Mouse (Mus musculus) embryonic facial prominence, embryonic 14.5 days (tissue): ENCODE results near the gene Tbc1d10c. TPM values are rescaled to one million over a fixed set of nuclear protein-coding genes. Genes with fewer than 3 reads are reported as not detected.

Experiments used
- ATAC-seq: fragments of 200-750 bp; cut with Nextera tagmentation; 2 replicates; pipeline ENCODE4 v1.8.0; 2017; ENCODE audit warnings: low read depth, moderate number of reproducible peaks, moderate TSS enrichment
- DNase-seq: peaks from one replicate; pipeline ENCODE4 v3.0.0-alpha.2; 2015; ENCODE audit warnings: low spot score
- H3K27ac ChIP-seq: fragments of 300-500 bp; sonication (generic); replicated peaks from 2 replicates; pipeline ENCODE4 v1.5.1; 2014; ENCODE audit warnings: low read depth, mild to moderate bottlenecking, low read length, moderate library complexity
- H3K27me3 ChIP-seq: fragments of 300-500 bp; sonication (generic); replicated peaks from 2 replicates; pipeline ENCODE4 v1.6.1; 2014; ENCODE audit warnings: low read length; ENCODE audit not compliant: control insufficient read depth, insufficient read depth
- H3K36me3 ChIP-seq: fragments of 300-500 bp; sonication (generic); 2 replicates; pipeline ENCODE4 v1.6.1; 2014; ENCODE audit warnings: low read length, mixed read lengths; ENCODE audit not compliant: control insufficient read depth, insufficient read depth
- H3K4me1 ChIP-seq: fragments of 300-500 bp; sonication (generic); 2 replicates; pipeline ENCODE4 v1.6.1; 2014; ENCODE audit warnings: antibody characterized with exemption, low read length; ENCODE audit not compliant: control insufficient read depth, insufficient read depth
- H3K4me2 ChIP-seq: fragments of 300-500 bp; sonication (generic); 2 replicates; pipeline ENCODE4 v1.6.1; 2014; ENCODE audit warnings: low read depth, mild to moderate bottlenecking, low read length, moderate library complexity, mixed read lengths
- H3K4me3 ChIP-seq: fragments of 300-500 bp; sonication (generic); 2 replicates; pipeline ENCODE4 v1.5.1; 2014; ENCODE audit warnings: low read depth, mild to moderate bottlenecking, low read length
- H3K9ac ChIP-seq: fragments of 300-500 bp; sonication (generic); 2 replicates; pipeline ENCODE4 v1.6.1; 2014; ENCODE audit warnings: low read depth, mild to moderate bottlenecking, low read length, moderate library complexity, mixed read lengths
- H3K9me3 ChIP-seq: fragments of 300-500 bp; sonication (generic); 2 replicates; pipeline ENCODE4 v1.6.1; 2016; ENCODE audit warnings: low read length; ENCODE audit not compliant: control insufficient read depth
- WGBS: fragments of 180-500 bp; shearing (Covaris S2); extraction: QIAGEN DNeasy Blood & Tissue Kit; methylation state at CpG from one replicate; pipeline ENCODE4 v1.1.7; 2014; 5-methylcytosine and 5-hydroxymethylcytosine counted together
- polyA plus RNA-seq: library from polyadenylated mRNA; unstranded; fragments of >200 nt; fragmentation: Nextera tagmentation; extraction: Ambion mirVana; gene quantifications from 2 replicates; pipeline ENCODE4 v1.2.1, GENCODE M21; 2014

Gene Tbc1d10c
- polyA plus RNA-seq, 1 experiment from 2014 or later: 3.6 TPM

DNA sequence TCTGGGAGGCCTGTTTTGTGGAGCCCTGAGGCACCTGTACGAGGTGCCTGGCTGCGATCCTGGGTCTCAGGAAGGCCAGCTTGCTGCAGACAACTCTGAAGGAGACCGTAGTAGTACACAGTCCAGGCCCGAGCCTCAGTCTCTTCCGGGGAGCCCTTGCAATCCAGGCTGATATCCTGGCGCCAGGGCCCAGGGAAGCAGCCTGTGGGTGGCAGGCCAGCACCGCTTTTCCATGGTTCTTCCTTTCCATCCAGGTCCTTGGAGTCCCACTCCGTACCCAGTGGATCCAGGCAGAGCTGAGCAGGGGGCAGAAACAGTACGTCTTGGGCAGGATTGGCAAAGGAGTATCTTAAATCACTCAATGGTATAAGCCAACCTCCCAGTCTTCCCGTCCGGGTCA lies 18.2 kb downstream of the Tbc1d10c start:
- 56% methylated on average over 7 of the region's 11 CpGs for WGBS
- H3K4me3 ChIP-seq: no peak overlapping the region
- H3K9me3 ChIP-seq: no peaks in the 10 kb centered on the region
- H3K9ac ChIP-seq: peak overlapping the region; percentile 25; the same call in 1 of the 2 replicates
- no peaks in the 10 kb centered on the region for H3K36me3 ChIP-seq
- peaks cover 16% of the 10 kb centered on the region for H3K4me1 ChIP-seq
- no peaks in the 10 kb centered on the region for H3K27me3 ChIP-seq
- no peak overlapping the region for H3K4me2 ChIP-seq
- no peak for ATAC-seq
- DNase-seq: no peak
- H3K27ac ChIP-seq: no peak overlapping the region

DNA sequence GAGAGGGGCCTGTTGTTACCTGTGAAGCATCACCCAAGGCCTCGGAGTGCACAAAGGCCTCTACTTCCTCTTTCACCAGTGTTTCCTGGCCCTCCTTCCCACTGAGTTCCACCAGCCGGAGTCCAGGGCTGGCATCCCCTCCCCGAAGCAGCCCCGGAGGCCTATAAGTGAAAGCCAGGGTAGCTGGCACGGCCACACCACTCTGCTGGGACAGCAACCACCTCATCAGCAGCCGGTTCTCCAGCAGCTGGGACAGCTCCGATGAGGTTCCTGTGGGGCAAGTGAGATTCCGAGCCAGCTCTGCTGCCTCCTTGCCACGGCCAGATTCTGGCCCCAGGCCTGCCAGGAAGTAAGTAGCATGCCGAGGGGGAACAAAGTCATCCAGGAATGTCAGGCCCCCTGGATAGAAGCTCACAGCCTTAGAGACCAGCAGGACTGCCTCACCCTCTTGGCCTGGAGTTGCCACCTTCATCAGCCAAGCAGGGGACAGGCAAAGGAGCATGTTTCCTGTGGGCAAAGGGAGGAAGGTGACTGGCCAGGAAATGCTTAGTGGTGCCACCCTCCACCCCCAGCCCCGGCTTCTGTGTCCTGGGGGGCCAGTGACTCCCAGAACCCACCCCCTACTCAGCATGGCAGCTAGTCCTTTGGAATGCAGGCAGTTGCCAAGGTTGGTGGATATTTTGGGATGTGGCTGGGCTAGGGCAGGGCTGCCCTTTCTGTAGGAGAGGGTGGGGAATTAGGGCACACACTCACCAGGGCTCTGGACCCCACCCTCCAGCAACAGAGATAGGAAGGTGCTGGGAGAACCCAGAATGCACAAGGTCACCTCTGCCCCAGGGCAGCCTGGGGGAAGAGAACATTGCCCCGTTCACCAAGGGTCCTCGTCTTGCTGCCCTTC lies 19.4 kb downstream of the Tbc1d10c start:
- Histone ChIP-seq H3K27me3 (no peaks in the 10 kb centered on the region), H3K9me3 (no peaks in the 10 kb centered on the region), H3K4me3 (no peak overlapping the region), H3K4me1 (peaks cover 16% of the 10 kb centered on the region), H3K4me2 (no peak overlapping the region), H3K9ac (0 out of 2 replicates have a peak overlapping the region, but pooled peaks have one; percentile 15), H3K27ac (no peak overlapping the region; the same call in 1 of the 2 replicates), H3K36me3 (no peaks in the 10 kb centered on the region)
- WGBS: 44% methylated on average over 12 of the region's 13 CpGs
- ATAC-seq (no peak), DNase-seq (no peak)

DNA sequence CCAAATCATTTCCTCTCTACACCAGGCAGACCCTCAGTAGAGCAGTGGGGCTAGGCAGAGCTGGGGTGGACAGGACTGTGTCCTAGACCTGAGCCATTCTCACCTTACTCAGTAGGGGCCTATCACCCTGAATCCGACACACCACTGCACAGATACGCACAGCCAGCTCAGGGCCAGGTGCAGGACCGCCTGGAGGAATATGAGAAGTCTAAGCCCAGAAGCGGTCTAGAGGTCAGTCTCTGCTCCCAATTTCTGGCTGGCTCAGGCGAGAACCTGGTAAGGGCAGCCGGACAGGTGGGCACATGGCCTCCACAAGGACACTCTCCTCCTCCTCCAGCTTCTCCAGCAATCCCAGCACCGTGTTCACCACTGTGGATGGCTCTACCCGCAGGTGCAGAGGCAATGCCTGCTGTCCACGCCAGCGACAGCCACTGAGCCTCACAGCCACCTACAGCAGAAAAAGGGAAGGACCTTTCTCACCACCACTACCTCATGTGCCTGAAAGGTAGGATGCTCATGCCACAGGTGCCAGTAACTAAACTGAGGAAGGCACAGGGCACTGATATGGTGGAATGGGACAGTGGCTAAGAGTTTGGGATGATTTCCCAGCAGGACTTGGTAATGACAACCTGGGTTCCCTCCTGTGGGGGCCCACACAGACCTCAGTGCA lies 20.2 kb downstream of the Tbc1d10c start:
- Histone ChIP-seq H3K27me3 (no peaks in the 10 kb centered on the region), H3K9me3 (no peaks in the 10 kb centered on the region), H3K9ac (no peak overlapping the region), H3K4me2 (no peak overlapping the region), H3K4me3 (no peak overlapping the region), H3K36me3 (no peaks in the 10 kb centered on the region), H3K27ac (no peak overlapping the region), H3K4me1 (peaks cover 16% of the 10 kb centered on the region)
- 90% methylated on average over 9 of the region's 10 CpGs for WGBS
- ATAC-seq (no peak), DNase-seq (no peak)

DNA sequence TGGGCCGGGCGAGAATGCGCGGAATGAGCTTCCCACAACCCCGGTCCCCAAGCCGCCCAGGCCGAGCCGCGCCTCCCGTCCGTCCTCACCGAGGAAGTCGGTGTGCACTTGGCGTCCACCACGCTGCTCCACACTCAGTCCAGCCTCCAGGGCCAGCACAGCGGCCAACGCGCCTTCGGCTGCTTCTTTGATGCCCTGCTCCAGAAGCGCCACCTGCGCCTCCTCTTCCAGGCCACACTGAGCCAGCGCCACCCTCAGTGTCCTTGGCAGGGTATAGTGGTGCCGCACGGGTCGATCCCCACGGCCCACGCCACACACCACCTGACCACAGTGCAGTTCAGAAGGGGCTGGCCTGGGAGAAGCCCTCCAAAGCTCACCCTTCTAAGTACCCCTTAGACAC lies 21.3 kb downstream of the Tbc1d10c start:
- no peaks in the 10 kb centered on the region for H3K27me3 ChIP-seq
- 7% methylated on average over 18 of the region's 27 CpGs for WGBS
- H3K9me3 ChIP-seq: no peaks in the 10 kb centered on the region
- peak overlapping the region; percentile 87 for H3K9ac ChIP-seq
- ATAC-seq (peak; percentile 34), DNase-seq (no peak)
- H3K36me3 ChIP-seq: no peaks in the 10 kb centered on the region
- H3K4me1 ChIP-seq: peaks cover 11% of the 10 kb centered on the region
- H3K4me3 ChIP-seq: peak overlapping the region; percentile 55
- peak overlapping the region; percentile 90 for H3K27ac ChIP-seq
- peak overlapping the region; percentile 96 for H3K4me2 ChIP-seq

DNA sequence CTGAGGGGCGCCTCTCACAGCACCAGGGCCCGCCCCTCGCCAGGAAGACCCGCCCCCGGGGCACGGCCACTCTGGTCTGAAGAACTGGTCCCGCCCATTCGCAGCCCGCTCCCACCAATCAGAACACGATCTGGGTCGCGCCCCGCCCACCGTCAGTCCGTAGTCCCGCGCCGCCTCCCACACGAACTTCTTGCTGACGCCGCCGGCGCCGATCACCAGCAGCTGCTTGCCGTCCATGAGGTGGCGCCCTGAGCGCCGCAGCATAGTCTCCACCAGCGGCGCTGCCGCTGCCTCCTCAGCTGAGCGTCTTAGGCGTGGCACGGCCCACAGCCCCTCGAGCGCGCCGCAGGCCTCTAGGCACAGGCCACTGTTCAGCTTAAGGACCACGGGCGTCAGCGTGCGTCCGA lies 21.7 kb downstream of the Tbc1d10c start:
- H3K9ac ChIP-seq: peak overlapping the region; percentile 87
- no peaks in the 10 kb centered on the region for H3K27me3 ChIP-seq
- peak overlapping the region; percentile 90 for H3K27ac ChIP-seq
- H3K9me3 ChIP-seq: no peaks in the 10 kb centered on the region
- H3K4me2 ChIP-seq: peak overlapping the region; percentile 96
- ATAC-seq: peak; percentile 96
- WGBS: under 1% methylated on average over 41 of the region's 43 CpGs
- H3K4me3 ChIP-seq: peak overlapping the region; percentile 55
- peaks cover 11% of the 10 kb centered on the region for H3K4me1 ChIP-seq
- peak; percentile 99 for DNase-seq
- H3K36me3 ChIP-seq: no peaks in the 10 kb centered on the region

DNA sequence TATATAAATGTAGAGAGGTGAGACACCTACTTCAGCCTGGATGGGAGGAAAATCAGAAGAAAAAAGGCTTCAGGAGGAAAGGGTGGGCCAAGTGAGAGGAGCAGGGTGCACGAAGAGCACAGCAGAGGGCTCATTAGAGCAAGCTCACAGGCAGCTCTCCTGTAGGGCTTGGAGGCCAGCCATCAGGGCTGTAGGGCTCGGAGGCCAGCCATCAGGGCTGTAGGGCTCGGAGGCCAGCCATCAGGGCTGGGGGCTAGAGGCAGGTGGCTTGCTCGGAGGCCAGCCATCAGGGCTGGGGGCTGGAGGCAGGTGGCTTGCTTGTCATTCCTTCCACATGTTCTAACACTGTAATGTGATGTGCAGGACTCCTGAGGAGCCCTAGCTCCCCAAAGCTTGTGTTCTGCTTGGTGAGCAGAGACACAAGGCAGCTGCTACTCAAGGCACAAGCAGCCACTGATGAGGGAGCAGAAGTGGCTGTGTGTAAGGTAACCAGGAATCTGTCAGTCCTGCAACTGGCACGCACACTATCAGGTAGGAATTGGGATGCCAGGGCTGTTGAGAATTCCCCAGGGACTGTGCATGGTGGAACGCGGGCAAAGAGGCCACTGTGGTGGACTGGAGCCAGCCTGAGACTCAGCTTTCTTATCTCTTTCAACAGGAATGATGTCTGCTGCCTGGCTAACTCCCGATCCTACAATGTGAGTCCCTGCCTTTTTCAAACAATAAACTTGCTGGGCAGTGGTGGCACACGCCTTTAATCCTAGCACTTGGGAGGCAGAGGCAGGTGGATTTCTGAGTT lies 24.2 kb downstream of the Tbc1d10c start:
- H3K36me3 ChIP-seq: peaks cover under 1% of the 10 kb centered on the region; the same call in 1 of the 2 replicates
- no peak overlapping the region for H3K4me2 ChIP-seq
- no peaks in the 10 kb centered on the region for H3K9me3 ChIP-seq
- WGBS: 78% methylated on average over 8 of the region's 9 CpGs
- H3K9ac ChIP-seq: no peak overlapping the region
- H3K27ac ChIP-seq: no peak overlapping the region
- DNase-seq: no peak
- no peak for ATAC-seq
- no peak overlapping the region for H3K4me3 ChIP-seq
- no peaks in the 10 kb centered on the region for H3K27me3 ChIP-seq
- peaks cover 20% of the 10 kb centered on the region for H3K4me1 ChIP-seq

DNA sequence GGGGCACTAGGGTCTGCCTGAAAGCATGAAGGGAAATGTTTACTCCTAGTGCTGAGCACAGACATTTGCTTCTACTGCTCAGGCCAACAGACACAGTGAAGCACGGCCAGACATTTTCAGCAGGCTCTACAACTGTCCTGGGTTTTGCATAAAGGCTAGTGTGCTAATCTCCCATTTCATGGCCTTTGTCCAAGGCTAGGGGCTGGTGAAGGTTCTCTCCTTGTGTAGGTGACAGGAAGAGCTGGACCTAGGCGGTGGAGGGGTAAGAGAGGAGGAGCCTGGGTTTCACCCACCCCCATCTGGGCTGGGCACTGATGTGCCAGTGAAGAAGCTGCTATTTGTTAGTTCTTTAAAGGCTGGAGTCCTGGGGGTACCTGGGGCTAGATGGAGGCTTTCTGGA lies 26.4 kb downstream of the Tbc1d10c start:
- Histone ChIP-seq H3K36me3 (peaks cover 19% of the 10 kb centered on the region), H3K9ac (no peak overlapping the region), H3K27ac (no peak overlapping the region), H3K27me3 (no peaks in the 10 kb centered on the region), H3K4me3 (no peak overlapping the region), H3K9me3 (no peaks in the 10 kb centered on the region), H3K4me1 (peaks cover 11% of the 10 kb centered on the region), H3K4me2 (no peak overlapping the region)
- 72% methylated on average over 2 of the region's 2 CpGs for WGBS
- ATAC-seq (no peak), DNase-seq (no peak)

DNA sequence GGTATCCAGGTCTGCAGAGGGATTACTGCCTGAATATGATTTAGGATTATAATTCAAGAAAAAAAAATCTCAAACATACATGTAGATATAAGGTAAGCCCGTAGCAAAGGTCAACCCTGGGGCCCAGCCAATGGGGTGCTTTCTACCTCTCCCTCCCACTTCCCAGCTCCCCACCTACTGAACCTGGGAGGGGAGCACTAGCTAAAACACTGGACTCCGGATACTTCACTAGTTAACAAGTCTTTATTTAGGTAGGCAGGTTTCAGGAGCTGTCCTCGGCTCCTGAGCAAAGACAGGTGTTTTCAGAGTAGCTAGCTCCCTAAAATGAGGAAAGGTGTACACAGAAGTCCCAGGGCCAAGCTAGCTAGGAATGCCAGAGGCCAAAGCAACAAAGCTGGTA lies 27.0 kb downstream of the Tbc1d10c start:
- no peak overlapping the region for H3K4me3 ChIP-seq
- H3K4me1 ChIP-seq: peaks cover 10% of the 10 kb centered on the region; the same call in 1 of the 2 replicates
- no peak overlapping the region for H3K9ac ChIP-seq
- ATAC-seq: no peak
- WGBS: 80% methylated on average over 3 of the region's 3 CpGs
- no peaks in the 10 kb centered on the region for H3K9me3 ChIP-seq
- H3K4me2 ChIP-seq: 0 out of 2 replicates have a peak overlapping the region, but pooled peaks have one; percentile 95
- H3K27ac ChIP-seq: no peak overlapping the region
- H3K27me3 ChIP-seq: no peaks in the 10 kb centered on the region
- DNase-seq: no peak
- peaks cover 25% of the 10 kb centered on the region for H3K36me3 ChIP-seq
